Comparison of ENCODE assay signal across 30 mouse cellular contexts in the genomic region with DNA sequence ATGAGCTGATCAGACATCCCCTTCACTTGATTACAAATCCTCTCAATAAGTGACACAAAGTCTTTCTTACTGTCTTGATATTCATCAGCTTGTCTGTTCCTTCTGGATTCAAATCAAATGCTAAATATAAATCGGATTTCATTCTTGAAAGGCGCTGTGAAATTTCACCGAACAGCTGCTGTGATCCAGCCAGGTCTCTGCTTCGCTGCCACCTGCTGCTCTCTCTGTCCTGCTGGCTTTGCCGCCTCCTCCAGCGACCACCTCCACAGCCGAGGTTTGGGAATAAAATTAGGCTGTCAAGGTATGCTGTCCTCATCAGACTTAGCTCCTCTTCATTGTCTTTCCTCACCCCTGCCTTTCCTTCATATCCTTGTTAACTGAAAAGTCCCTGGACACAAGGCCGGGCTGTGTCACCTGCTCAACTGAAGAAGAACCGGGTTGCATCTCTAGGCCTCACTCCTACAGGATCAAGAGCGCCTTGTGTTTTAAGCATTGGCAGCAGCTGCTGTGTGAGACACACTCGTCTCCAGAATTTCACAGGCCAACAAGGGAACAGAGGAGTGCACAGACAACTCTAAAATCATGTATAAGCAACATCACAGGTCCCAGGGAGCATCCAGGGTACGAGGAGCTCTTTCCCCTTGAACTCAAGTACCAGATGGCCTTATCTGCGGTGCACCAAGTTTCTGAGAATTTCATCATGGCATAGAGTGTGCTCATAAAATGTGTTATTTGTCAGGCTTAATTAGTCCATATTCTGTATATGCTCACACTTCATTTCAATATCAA. TPM values are rescaled to one million over a fixed set of nuclear protein-coding genes. Genes with fewer than 3 reads are reported as not detected.
DNase-seq lines count a peak whose midpoint lies in the region; ATAC-seq lines count a peak whose summit lies in the region.
"Had no signal": no experiment of that assay in that cellular context is flagged by ENCODE, and none has a peak within 500 bp of the region (broad histone marks: within the 10 kb centered on the region; RNA-seq: fewer than 3 reads in every experiment).

No protein-coding gene starts in this region.

- intact Hi-C loops in left cerebral cortex, postnatal 4 days (cut with DNase I), result no loop called here
- intact Hi-C loops in heart, postnatal 25 days (cut with DNase I), result no loop called here

- no peak overlapping the region for H3K9ac ChIP-seq in forebrain, embryonic 15.5 days (replicated peaks)
- H3K9ac ChIP-seq: embryonic facial prominence, embryonic 15.5 days; heart, embryonic 12.5 days; hindbrain, embryonic 14.5 days; limb, embryonic 15.5 days; liver, embryonic 13.5 days; neural tube, embryonic 13.5 days had no signal

- no peak for DNase-seq in frontal cortex, adult 2 months (ENCODE audit: extremely low spot score in 1 of 2, low spot score in 1 of 2)
- peak; percentile 10 for DNase-seq in left cerebral cortex, postnatal 4 days
- DNase-seq in left cerebral cortex, adult 18-20 months (ENCODE audit: low spot score in 2 of 2), result no peak
- no peak for DNase-seq in heart, postnatal 25 days (ENCODE audit: low spot score)
- DNase-seq in embryo, embryonic 10 days (ENCODE audit: low spot score), result no peak
- DNase-seq: adrenal gland, postnatal 14 days; cerebellum, adult 18-20 months; gastrocnemius, postnatal 25 days; heart, adult 18-20 months; kidney, adult 9 months; kidney, postnatal 10 days; liver, embryonic 13.5 days; lung, adult 18-20 months; lung, postnatal 10 days had no signal

- H3K27ac ChIP-seq in forebrain, embryonic 15.5 days (replicated peaks), result peak overlapping the region; percentile 70
- H3K27ac ChIP-seq: embryonic facial prominence, embryonic 10.5 days; embryonic facial prominence, embryonic 15.5 days; hindbrain, embryonic 14.5 days; limb, embryonic 10.5 days; limb, embryonic 15.5 days; liver, embryonic 13.5 days; macrophage; neural tube, embryonic 13.5 days had no signal

- no peaks in the 10 kb centered on the region for H3K27me3 ChIP-seq in forebrain, embryonic 15.5 days
- H3K27me3 ChIP-seq: embryonic facial prominence, embryonic 15.5 days; heart, embryonic 12.5 days; limb, embryonic 15.5 days; liver, embryonic 13.5 days; neural tube, embryonic 13.5 days had no signal

- H3K4me1 ChIP-seq in forebrain, embryonic 15.5 days, result peaks cover 14% of the 10 kb centered on the region; the same call in 1 of the 2 replicates
- H3K4me1 ChIP-seq: embryonic facial prominence, embryonic 10.5 days; embryonic facial prominence, embryonic 15.5 days; heart, embryonic 12.5 days; limb, embryonic 10.5 days; limb, embryonic 15.5 days; liver, embryonic 13.5 days; neural tube, embryonic 13.5 days had no signal

- WGBS in forebrain, embryonic 15.5 days, result 53% methylated on average over 13 of the region's 13 CpGs

- ATAC-seq in frontal cortex, adult (ENCODE audit: low TSS enrichment), result peak; percentile 17
- peak; percentile 65 for ATAC-seq in forebrain, embryonic 15.5 days (replicated peaks)
- ATAC-seq: intestine, postnatal 0 days had no signal

- no peaks in the 10 kb centered on the region for H3K36me3 ChIP-seq in forebrain, embryonic 15.5 days
- H3K36me3 ChIP-seq: embryonic facial prominence, embryonic 10.5 days; embryonic facial prominence, embryonic 15.5 days; heart, embryonic 12.5 days; limb, embryonic 10.5 days; limb, embryonic 15.5 days; liver, embryonic 13.5 days; neural tube, embryonic 13.5 days had no signal

- no peak overlapping the region for H3K4me3 ChIP-seq in forebrain, embryonic 15.5 days
- H3K4me3 ChIP-seq: embryonic facial prominence, embryonic 10.5 days; embryonic facial prominence, embryonic 15.5 days; heart, embryonic 12.5 days; limb, embryonic 10.5 days; limb, embryonic 15.5 days; liver, embryonic 13.5 days; neural tube, embryonic 13.5 days had no signal

- no peaks in the 10 kb centered on the region for H3K9me3 ChIP-seq in forebrain, embryonic 15.5 days
- H3K9me3 ChIP-seq: embryonic facial prominence, embryonic 10.5 days; embryonic facial prominence, embryonic 15.5 days; heart, embryonic 12.5 days; limb, embryonic 10.5 days; limb, embryonic 15.5 days; liver, embryonic 13.5 days; neural tube, embryonic 13.5 days had no signal

- H3K4me2 ChIP-seq in forebrain, embryonic 15.5 days (replicated peaks), result no peak overlapping the region
- H3K4me2 ChIP-seq: embryonic facial prominence, embryonic 15.5 days; heart, embryonic 12.5 days; hindbrain, embryonic 14.5 days; limb, embryonic 15.5 days; liver, embryonic 13.5 days; neural tube, embryonic 13.5 days had no signal

RNA-seq across cellular contexts. Expression of a gene that starts 59.2 kb away (rescaled TPM):
- 28.6 and 29.4 TPM in 2 replicates for polyA plus RNA-seq in frontal cortex, adult 2 months (2012; rRNA removed)
- 100 to 1,000 TPM; 110 TPM for total RNA-seq in left cerebral cortex, postnatal 4 days (2021)
- total RNA-seq in left cerebral cortex, adult 18-20 months (2021), result 100 to 1,000 TPM; 102 to 106 TPM
- polyA plus RNA-seq in forebrain, embryonic 15.5 days (2015; fragmentation: Nextera tagmentation; extraction: Ambion mirVana), result 11.8 and 12.4 TPM in 2 replicates
- total RNA-seq in heart, postnatal 25 days (2021), result under 1 TPM; 0.03 TPM
- total RNA-seq: common myeloid progenitor, adult 5-6 weeks; hematopoietic stem cell, adult 5-6 weeks; megakaryocyte-erythroid progenitor cell, adult 5-6 weeks had no signal
- polyA plus RNA-seq: large intestine, adult 2 months; macrophage; small intestine, adult 2 months had no signal

Comparison
In these comparisons a context has a peak if more than half of its experiments do, and no peak if none do; other contexts are left out.
1. RNA of a gene that starts 59.2 kb away (total RNA-seq): 110 TPM in left cerebral cortex, postnatal 4 days and 102 to 106 TPM in left cerebral cortex, adult 18-20 months; 0.03 TPM in heart, postnatal 25 days; every median in the first group is over 10 times any median in the second.